Mouse (Mus musculus) heart, embryonic 12.5 days (tissue): ENCODE data around the gene Kat2b. TPM values are rescaled to one million over a fixed set of nuclear protein-coding genes. Genes with fewer than 3 reads are reported as not detected.
A peak's percentile ranks its signal among the peaks of the same experiment; 100 is the strongest.
"Not testable (repeated sequence)": the region's sequence is repeated elsewhere in the genome, so short reads cannot be mapped to it uniquely, and the experiment has no call there.

Experiments used
- ATAC-seq: fragments of 200-750 bp; cut with Nextera tagmentation; 2 replicates; pipeline ENCODE4 v1.8.0; 2017; ENCODE audit warnings: moderate TSS enrichment, moderate library complexity; ENCODE audit not compliant: insufficient number of reproducible peaks, low FRiP score
- H3K27ac ChIP-seq: fragments of 300-500 bp; sonication (generic); 2 replicates; pipeline ENCODE4 v1.5.1; 2016; ENCODE audit warnings: mild to moderate bottlenecking, moderate library complexity; ENCODE audit not compliant: poor library complexity, severe bottlenecking
- H3K27me3 ChIP-seq: fragments of 300-500 bp; sonication (generic); replicated peaks from 2 replicates; pipeline ENCODE4 v1.6.1; 2016; ENCODE audit warnings: mild to moderate bottlenecking, moderate library complexity
- H3K36me3 ChIP-seq: fragments of 300-500 bp; sonication (generic); 2 replicates; pipeline ENCODE4 v1.6.1; 2016; ENCODE audit warnings: mild to moderate bottlenecking, moderate library complexity
- H3K4me1 ChIP-seq: fragments of 300-500 bp; sonication (generic); replicated peaks from 2 replicates; pipeline ENCODE4 v1.6.1; 2016; ENCODE audit warnings: mild to moderate bottlenecking
- H3K4me2 ChIP-seq: fragments of 300-500 bp; sonication (generic); 2 replicates; pipeline ENCODE4 v1.6.1; 2016; ENCODE audit warnings: mild to moderate bottlenecking, moderate library complexity
- H3K4me3 ChIP-seq: fragments of 300-500 bp; sonication (generic); 2 replicates; pipeline ENCODE4 v1.5.1; 2016; ENCODE audit warnings: mild to moderate bottlenecking
- H3K9ac ChIP-seq: fragments of 300-500 bp; sonication (generic); 2 replicates; pipeline ENCODE4 v1.6.1; 2016; ENCODE audit warnings: mild to moderate bottlenecking, moderate library complexity
- H3K9me3 ChIP-seq: fragments of 300-500 bp; sonication (generic); replicated peaks from 2 replicates; pipeline ENCODE4 v1.6.1; 2016; ENCODE audit warnings: mild to moderate bottlenecking, moderate library complexity
- WGBS: fragments of 180-500 bp; shearing (Covaris S2); methylation state at CpG from one replicate; pipeline ENCODE4 v1.1.7; 2016; 5-methylcytosine and 5-hydroxymethylcytosine counted together
- polyA plus RNA-seq: library from polyadenylated mRNA; unstranded; fragments of >200 nt; fragmentation: Nextera tagmentation; extraction: Ambion mirVana; gene quantifications from 2 replicates; pipeline ENCODE4 v1.2.1, GENCODE M21; 2016

Gene Kat2b
- polyA plus RNA-seq, 1 experiment from 2014 or later = 14.0 TPM

- H3K4me3 ChIP-seq = no peak overlapping the region
- WGBS = 79% methylated on average over 2 of the region's 2 CpGs
- H3K27ac ChIP-seq = no peak overlapping the region
- no peak overlapping the region for H3K4me2 ChIP-seq
- no peak for ATAC-seq
- no peaks in the 10 kb centered on the region for H3K27me3 ChIP-seq
- no peak overlapping the region for H3K9ac ChIP-seq
- H3K9me3 ChIP-seq = no peaks in the 10 kb centered on the region
- H3K36me3 ChIP-seq = peaks cover 50% of the 10 kb centered on the region
- peaks cover 7% of the 10 kb centered on the region for H3K4me1 ChIP-seq
Observed at GRCm38 (mm10) chr17:53664703-53665382, 98.2 kb downstream of the Kat2b start.

DNA sequence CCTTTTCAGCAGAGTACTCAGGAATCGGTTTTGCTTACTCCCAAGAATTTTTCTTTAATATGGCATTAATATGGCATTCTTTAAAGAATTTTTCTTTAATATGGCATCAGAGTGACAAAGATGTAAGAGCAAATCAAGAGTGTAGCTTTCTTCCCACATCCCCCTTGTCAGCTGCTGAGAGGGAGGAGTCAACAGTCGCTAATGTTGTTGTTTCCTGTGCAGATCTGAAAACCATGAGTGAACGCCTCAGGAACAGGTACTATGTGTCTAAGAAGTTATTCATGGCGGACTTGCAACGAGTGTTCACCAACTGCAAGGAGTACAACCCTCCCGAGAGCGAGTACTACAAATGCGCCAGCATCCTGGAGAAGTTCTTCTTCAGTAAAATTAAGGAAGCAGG lies 103.8 kb downstream of the Kat2b start:
- WGBS = 86% methylated on average over 8 of the region's 8 CpGs
- H3K27ac ChIP-seq = no peak overlapping the region
- no peak overlapping the region for H3K4me3 ChIP-seq
- H3K4me1 ChIP-seq = no peaks in the 10 kb centered on the region
- H3K9me3 ChIP-seq = no peaks in the 10 kb centered on the region
- no peaks in the 10 kb centered on the region for H3K27me3 ChIP-seq
- no peak overlapping the region for H3K4me2 ChIP-seq
- H3K36me3 ChIP-seq = peaks cover 69% of the 10 kb centered on the region
- H3K9ac ChIP-seq = no peak overlapping the region
- no peak for ATAC-seq

DNA sequence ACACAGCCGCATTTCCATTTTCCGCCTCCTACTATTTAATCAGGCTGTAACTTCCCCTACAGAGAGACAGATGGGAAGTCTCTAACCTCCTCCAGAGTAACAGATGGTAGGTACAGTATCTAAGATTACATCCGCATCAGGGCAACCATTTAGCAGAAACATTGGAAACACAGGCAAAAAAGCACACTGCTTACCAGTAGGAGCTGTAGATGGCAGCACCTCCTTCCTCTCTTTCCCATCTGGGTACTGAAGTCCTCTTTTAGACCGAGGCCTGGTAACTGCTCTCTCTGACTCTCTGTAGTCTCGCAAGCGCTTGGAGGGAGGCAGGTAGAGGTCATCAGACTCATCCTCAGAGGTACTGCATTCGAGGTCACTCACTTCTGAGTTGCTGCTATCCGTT lies 112.1 kb downstream of the Kat2b start:
- Histone ChIP-seq H3K27ac (no peak overlapping the region), H3K9ac (no peak overlapping the region), H3K4me3 (no peak overlapping the region), H3K36me3 (peaks cover 58% of the 10 kb centered on the region), H3K4me1 (no peaks in the 10 kb centered on the region), H3K9me3 (no peaks in the 10 kb centered on the region), H3K27me3 (no peaks in the 10 kb centered on the region), H3K4me2 (no peak overlapping the region)
- no peak for ATAC-seq
- WGBS = 79% methylated on average over 8 of the region's 8 CpGs

DNA sequence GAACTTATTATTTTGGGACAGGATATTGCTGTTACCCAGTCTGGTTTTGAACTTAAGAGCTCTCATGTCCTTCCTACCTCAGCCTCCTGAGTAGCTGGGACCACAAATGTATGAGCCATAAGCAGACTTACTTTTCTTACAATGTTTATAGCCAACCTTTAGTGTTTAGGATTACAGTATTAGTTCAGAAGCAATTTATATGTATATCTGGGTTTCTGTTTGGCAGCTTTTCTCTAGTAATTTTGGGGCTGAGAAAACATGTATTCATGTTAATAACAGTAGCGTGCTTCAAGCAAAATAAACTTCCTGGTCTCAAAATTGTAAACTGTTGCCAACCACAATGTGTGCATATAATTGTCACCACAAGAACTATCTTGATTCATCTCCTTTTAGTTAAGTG lies 121.7 kb downstream of the Kat2b start:
- no peaks in the 10 kb centered on the region for H3K27me3 ChIP-seq
- ATAC-seq = no peak
- no peak overlapping the region; the same call in 1 of the 2 replicates for H3K9ac ChIP-seq
- peaks cover 33% of the 10 kb centered on the region for H3K36me3 ChIP-seq
- peaks cover 11% of the 10 kb centered on the region for H3K4me1 ChIP-seq
- H3K4me3 ChIP-seq = peak overlapping the region; percentile 83
- H3K27ac ChIP-seq = no peak overlapping the region
- 18% methylated on average over 1 of the region's 1 CpGs for WGBS
- H3K9me3 ChIP-seq = 0 out of 2 replicates have a peak, but pooled peaks cover 2% of the 10 kb centered on the region
- H3K4me2 ChIP-seq = peak overlapping the region; percentile 60

DNA sequence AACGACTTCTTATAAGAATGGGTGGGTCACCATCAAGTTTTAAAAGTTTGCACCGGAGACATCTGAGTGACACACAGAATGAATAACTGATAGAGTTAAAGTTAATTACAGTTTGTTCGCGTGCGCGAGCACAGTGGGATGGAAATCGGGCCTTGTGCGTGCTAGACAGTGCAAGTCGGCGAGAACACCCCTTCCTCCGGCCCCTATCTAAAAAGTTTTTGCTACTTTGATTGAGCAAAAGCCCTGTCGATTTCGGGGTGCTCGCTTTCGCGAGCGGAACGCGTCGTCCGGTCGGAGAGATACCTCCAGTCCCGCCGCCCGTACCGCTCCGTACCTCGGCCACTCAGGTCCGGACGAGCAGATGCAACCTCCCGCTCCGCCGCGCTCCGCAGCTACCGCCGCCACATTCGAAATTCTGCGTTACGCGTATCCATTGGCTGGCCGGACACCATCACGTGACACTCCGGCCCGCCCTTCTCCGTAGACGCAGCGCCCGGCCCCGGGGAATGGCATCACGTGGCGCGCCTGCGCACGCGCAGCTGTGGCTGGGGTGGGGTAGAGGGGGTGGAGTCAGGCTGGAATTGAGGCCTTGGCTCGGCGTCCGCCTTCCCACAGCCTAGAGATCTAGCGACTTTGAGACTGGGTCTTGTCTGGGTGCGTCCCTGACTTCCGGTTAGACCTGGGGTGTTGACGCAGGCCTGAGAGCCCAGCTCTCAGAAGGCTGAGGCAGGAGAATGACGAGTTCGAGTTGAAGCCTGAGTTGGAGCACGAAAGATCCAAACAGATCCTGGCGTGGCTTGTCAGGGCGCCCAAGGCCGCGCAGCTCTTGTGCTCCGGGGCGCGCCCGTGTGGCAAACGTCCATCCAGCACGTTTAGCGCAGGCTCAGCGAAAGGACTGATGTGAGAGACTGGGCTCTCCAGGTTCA lies 122.5 kb downstream of the Kat2b start, which contains the start of gene Sgo1:
Gene Sgo1, minus strand, starts transcription at position 457 of the 926 bp plus-strand sequence.
- Histone ChIP-seq H3K4me3 (peak within 1 kb of the TSS; percentile 83), H3K9ac (peak within 1 kb of the TSS; percentile 82), H3K36me3 (peaks cover 25% of the 10 kb centered on the region), H3K9me3 (0 out of 2 replicates have a peak, but pooled peaks cover 2% of the 10 kb centered on the region), H3K4me1 (peaks cover 11% of the 10 kb centered on the region), H3K27ac (peak within 1 kb of the TSS; percentile 98), H3K27me3 (no peaks in the 10 kb centered on the region), H3K4me2 (peak within 1 kb of the TSS; percentile 76)
- ATAC-seq = peak; percentile 100
- WGBS = 0% methylated on average over 78 of the region's 78 CpGs

- Histone ChIP-seq H3K9ac (peak overlapping the region; percentile 82), H3K27me3 (no peaks in the 10 kb centered on the region)
Observed at GRCm38 (mm10) chr17:53689946-53690345, 123.3 kb downstream of the Kat2b start.

GRCm38 (mm10) chr17:53694039-53694438 lies 127.4 kb downstream of the Kat2b start:
- ATAC-seq = no peak
- Histone ChIP-seq H3K4me3 (no peak overlapping the region), H3K36me3 (no peaks in the 10 kb centered on the region), H3K27ac (no peak overlapping the region), H3K4me2 (no peak overlapping the region), H3K4me1 (peaks cover 7% of the 10 kb centered on the region), H3K9me3 (0 out of 2 replicates have a peak, but pooled peaks cover 2% of the 10 kb centered on the region), H3K9ac (no peak overlapping the region), H3K27me3 (no peaks in the 10 kb centered on the region)
- WGBS = 74% methylated on average over 2 of the region's 2 CpGs

More at GRCm38 (mm10) chr17:53689946-53690345, 123.3 kb downstream of the Kat2b start:
- 19% methylated on average over 7 of the region's 7 CpGs for WGBS
- Histone ChIP-seq H3K9me3 (0 out of 2 replicates have a peak, but pooled peaks cover 2% of the 10 kb centered on the region), H3K36me3 (peaks cover 17% of the 10 kb centered on the region), H3K4me3 (peak overlapping the region; percentile 83), H3K4me2 (peak overlapping the region; percentile 76), H3K4me1 (peaks cover 11% of the 10 kb centered on the region), H3K27ac (peak overlapping the region; percentile 98)
- no peak for ATAC-seq

GRCm38 (mm10) chr17:53697521-53697920 lies 130.9 kb downstream of the Kat2b start:
- H3K27ac ChIP-seq, H3K9ac ChIP-seq, H3K4me2 ChIP-seq, H3K36me3 ChIP-seq, H3K27me3 ChIP-seq, H3K9me3 ChIP-seq, H3K4me1 ChIP-seq, ATAC-seq, H3K4me3 ChIP-seq: not testable (repeated sequence)
- 82% methylated on average over 8 of the region's 8 CpGs for WGBS

- Histone ChIP-seq H3K4me1 (no peaks in the 10 kb centered on the region), H3K9ac (no peak overlapping the region), H3K27me3 (no peaks in the 10 kb centered on the region), H3K4me3 (no peak overlapping the region), H3K4me2 (no peak overlapping the region), H3K27ac (no peak overlapping the region), H3K36me3 (no peaks in the 10 kb centered on the region), H3K9me3 (no peaks in the 10 kb centered on the region)
- WGBS = 58% methylated on average over 1 of the region's 1 CpGs
- ATAC-seq = no peak
Observed at GRCm38 (mm10) chr17:53714453-53714852, 147.8 kb downstream of the Kat2b start.

- not testable (repeated sequence) for H3K9me3 ChIP-seq
- WGBS = 55% methylated on average over 1 of the region's 1 CpGs
Observed at GRCm38 (mm10) chr17:53715161-53715560, 148.5 kb downstream of the Kat2b start.

GRCm38 (mm10) chr17:53718474-53718873 lies 151.8 kb downstream of the Kat2b start:
- Histone ChIP-seq H3K9ac (no peak overlapping the region), H3K4me3 (no peak overlapping the region), H3K36me3 (no peaks in the 10 kb centered on the region), H3K27ac (no peak overlapping the region), H3K9me3 (no peaks in the 10 kb centered on the region), H3K27me3 (no peaks in the 10 kb centered on the region), H3K4me2 (no peak overlapping the region), H3K4me1 (no peaks in the 10 kb centered on the region)
- ATAC-seq = no peak
- 50% methylated on average over 1 of the region's 1 CpGs for WGBS

More at GRCm38 (mm10) chr17:53715161-53715560, 148.5 kb downstream of the Kat2b start:
- not testable (repeated sequence) for H3K27ac ChIP-seq, H3K4me2 ChIP-seq, H3K36me3 ChIP-seq, H3K27me3 ChIP-seq, H3K4me1 ChIP-seq, ATAC-seq, H3K9ac ChIP-seq, H3K4me3 ChIP-seq
